Mouse (Mus musculus) hindbrain, embryonic 15.5 days (tissue): Measurements from ENCODE around the gene Tnfrsf9. TPM values are rescaled to one million over a fixed set of nuclear protein-coding genes. Genes with fewer than 3 reads are reported as not detected.
"Not testable (repeated sequence)": the region's sequence is repeated elsewhere in the genome, so short reads cannot be mapped to it uniquely, and the experiment has no call there.

Source experiments
- ATAC-seq: fragments of 200-750 bp; cut with Nextera tagmentation; 2 replicates; pipeline ENCODE4 v1.8.0; 2017; ENCODE audit warnings: low read depth, moderate number of reproducible peaks, moderate TSS enrichment; ENCODE audit not compliant: low FRiP score
- H3K27ac ChIP-seq: fragments of 300-500 bp; sonication (generic); replicated peaks from 2 replicates; pipeline ENCODE4 v1.5.1; 2015; ENCODE audit warnings: mild to moderate bottlenecking, inconsistent platforms
- H3K27me3 ChIP-seq: fragments of 300-500 bp; sonication (generic); 2 replicates; pipeline ENCODE4 v1.6.1; 2015; ENCODE audit warnings: control low read depth, inconsistent platforms
- H3K36me3 ChIP-seq: fragments of 300-500 bp; sonication (generic); 2 replicates; pipeline ENCODE4 v1.6.1; 2015; ENCODE audit warnings: control low read depth, inconsistent platforms
- H3K4me1 ChIP-seq: fragments of 300-500 bp; sonication (generic); replicated peaks from 2 replicates; pipeline ENCODE4 v1.6.1; 2015; ENCODE audit warnings: control low read depth, inconsistent platforms
- H3K4me2 ChIP-seq: fragments of 300-500 bp; sonication (generic); 2 replicates; pipeline ENCODE4 v1.6.1; 2015; ENCODE audit warnings: moderate library complexity, mild to moderate bottlenecking, inconsistent platforms
- H3K4me3 ChIP-seq: fragments of 300-500 bp; sonication (generic); 2 replicates; pipeline ENCODE4 v1.5.1; 2015; ENCODE audit warnings: mild to moderate bottlenecking, inconsistent platforms
- H3K9ac ChIP-seq: fragments of 300-500 bp; sonication (generic); 2 replicates; pipeline ENCODE4 v1.6.1; 2015; ENCODE audit warnings: inconsistent platforms
- H3K9me3 ChIP-seq: fragments of 300-500 bp; sonication (generic); 2 replicates; pipeline ENCODE4 v1.6.1; 2016; ENCODE audit warnings: control low read depth, inconsistent platforms
- WGBS: fragments of 180-500 bp; shearing (Covaris S2); methylation state at CpG from one replicate; pipeline ENCODE4 v1.1.7; 2015; 5-methylcytosine and 5-hydroxymethylcytosine counted together
- polyA plus RNA-seq: library from polyadenylated mRNA; unstranded; fragments of >200 nt; fragmentation: Nextera tagmentation; extraction: Ambion mirVana; gene quantifications from 2 replicates; pipeline ENCODE4 v1.2.1, GENCODE M21; 2015

The Tnfrsf9 gene
- polyA plus RNA-seq, 1 experiment from 2014 or later = 0.34 TPM

GRCm38 (mm10) chr4:150874416-150874815 lies 39.9 kb upstream of the Tnfrsf9 start:
- H3K36me3 ChIP-seq, H3K9ac ChIP-seq, H3K4me2 ChIP-seq, ATAC-seq, H3K4me3 ChIP-seq, H3K27me3 ChIP-seq, H3K27ac ChIP-seq, H3K9me3 ChIP-seq: not testable (repeated sequence)
- 72% methylated on average over 4 of the region's 4 CpGs for WGBS
- peaks cover 17% of the 10 kb centered on the region for H3K4me1 ChIP-seq

DNA sequence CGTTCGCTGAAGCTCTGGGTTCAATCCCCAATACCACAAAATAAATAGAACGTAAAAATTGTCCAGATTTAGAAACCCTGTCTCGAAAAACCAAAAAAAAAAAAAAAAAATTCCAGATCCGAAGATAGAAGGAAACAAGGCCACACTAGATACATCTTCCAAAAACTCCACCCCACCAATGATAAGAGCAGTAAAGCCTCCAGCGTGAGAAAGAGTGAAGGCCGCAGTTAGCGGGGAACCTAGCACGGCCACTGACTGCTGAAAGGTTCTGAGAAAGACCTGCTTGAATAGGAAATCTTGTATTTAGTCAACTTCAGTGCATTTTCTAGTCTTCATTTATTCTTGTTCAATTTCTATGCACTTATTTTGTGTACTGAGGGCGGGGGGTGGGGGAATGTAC lies 39.0 kb upstream of the Tnfrsf9 start:
- 90% methylated on average over 10 of the region's 10 CpGs for WGBS
- Histone ChIP-seq H3K4me1 (peaks cover 17% of the 10 kb centered on the region), H3K4me2 (no peak overlapping the region), H3K27ac (no peak overlapping the region), H3K27me3 (no peaks in the 10 kb centered on the region), H3K9me3 (peaks cover 4% of the 10 kb centered on the region; the same call in 1 of the 2 replicates), H3K9ac (no peak overlapping the region), H3K4me3 (no peak overlapping the region), H3K36me3 (no peaks in the 10 kb centered on the region)
- ATAC-seq = no peak

DNA sequence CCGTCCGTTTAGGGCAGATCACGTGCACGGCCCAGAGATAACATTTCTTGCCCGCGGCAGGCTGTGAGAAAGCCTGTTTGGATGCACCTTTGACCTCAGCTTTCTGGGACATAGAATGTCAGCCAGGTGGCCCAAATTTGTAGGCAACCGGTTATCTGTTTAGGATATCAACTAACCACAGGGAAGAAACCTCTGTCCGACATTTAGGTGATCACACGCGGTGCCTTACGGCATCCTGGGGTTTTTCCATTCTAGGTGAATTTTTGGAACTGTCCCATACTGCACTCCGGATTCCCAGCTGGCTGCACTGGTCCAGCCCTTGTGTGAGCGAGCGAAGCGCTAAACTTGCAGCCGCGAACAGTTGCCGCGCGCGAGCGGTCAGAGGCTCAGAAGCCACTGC lies 34.7 kb upstream of the Tnfrsf9 start:
- peaks cover 4% of the 10 kb centered on the region; the same call in 1 of the 2 replicates for H3K9me3 ChIP-seq
- H3K27ac ChIP-seq = no peak overlapping the region
- ATAC-seq = no peak
- no peaks in the 10 kb centered on the region for H3K27me3 ChIP-seq
- no peaks in the 10 kb centered on the region for H3K36me3 ChIP-seq
- no peaks in the 10 kb centered on the region for H3K4me1 ChIP-seq
- no peak overlapping the region for H3K9ac ChIP-seq
- 96% methylated on average over 22 of the region's 22 CpGs for WGBS
- no peak overlapping the region for H3K4me3 ChIP-seq
- no peak overlapping the region for H3K4me2 ChIP-seq

GRCm38 (mm10) chr4:150880364-150880763 lies 34.0 kb upstream of the Tnfrsf9 start:
- WGBS = 83% methylated on average over 5 of the region's 5 CpGs
- no peak overlapping the region for H3K27ac ChIP-seq
- H3K4me1 ChIP-seq = no peaks in the 10 kb centered on the region
- H3K27me3 ChIP-seq = no peaks in the 10 kb centered on the region
- H3K9ac ChIP-seq = no peak overlapping the region
- no peak for ATAC-seq
- H3K9me3 ChIP-seq = peaks cover 4% of the 10 kb centered on the region; the same call in 1 of the 2 replicates
- H3K4me2 ChIP-seq = no peak overlapping the region
- H3K4me3 ChIP-seq = no peak overlapping the region
- no peaks in the 10 kb centered on the region for H3K36me3 ChIP-seq

GRCm38 (mm10) chr4:150882632-150883031 lies 31.7 kb upstream of the Tnfrsf9 start:
- no peak overlapping the region for H3K27ac ChIP-seq
- H3K4me1 ChIP-seq = no peaks in the 10 kb centered on the region
- no peak overlapping the region for H3K4me3 ChIP-seq
- no peak for ATAC-seq
- H3K4me2 ChIP-seq = no peak overlapping the region
- no peaks in the 10 kb centered on the region for H3K27me3 ChIP-seq
- no peak overlapping the region for H3K9ac ChIP-seq
- no peaks in the 10 kb centered on the region for H3K36me3 ChIP-seq
- peaks cover 4% of the 10 kb centered on the region; the same call in 1 of the 2 replicates for H3K9me3 ChIP-seq
- 89% methylated on average over 5 of the region's 5 CpGs for WGBS

DNA sequence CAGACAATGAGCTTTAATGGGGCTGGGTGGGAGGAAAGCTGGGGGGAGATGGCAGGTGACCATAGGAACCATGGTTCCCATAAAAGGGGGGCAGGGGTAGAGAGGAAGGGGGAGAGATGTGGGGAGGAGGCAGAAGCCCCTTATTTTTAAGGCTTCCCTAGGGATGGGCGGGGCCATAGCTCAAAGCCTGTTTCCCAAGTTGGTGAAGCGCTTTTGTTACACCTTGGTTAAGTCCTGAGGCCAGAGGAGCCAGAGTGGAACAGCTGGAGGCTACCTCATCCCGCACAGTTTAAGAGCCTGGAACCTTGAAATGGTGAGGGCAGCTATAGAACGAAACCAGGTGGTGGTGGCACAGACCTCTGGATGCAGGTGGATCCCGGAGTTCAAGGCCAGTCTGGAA lies 26.5 kb upstream of the Tnfrsf9 start:
- no peaks in the 10 kb centered on the region for H3K4me1 ChIP-seq
- no peaks in the 10 kb centered on the region for H3K36me3 ChIP-seq
- no peak overlapping the region for H3K27ac ChIP-seq
- ATAC-seq = no peak
- H3K27me3 ChIP-seq = no peaks in the 10 kb centered on the region
- 85% methylated on average over 5 of the region's 5 CpGs for WGBS
- no peaks in the 10 kb centered on the region for H3K9me3 ChIP-seq
- H3K4me3 ChIP-seq = no peak overlapping the region
- no peak overlapping the region for H3K9ac ChIP-seq
- H3K4me2 ChIP-seq = no peak overlapping the region

GRCm38 (mm10) chr4:150888492-150888891 lies 25.9 kb upstream of the Tnfrsf9 start:
- whole genome bisulfite sequencing = 87% methylated on average over 4 of the region's 4 CpGs
- H3K36me3 ChIP-seq = no peaks in the 10 kb centered on the region
- no peak overlapping the region for H3K9ac ChIP-seq

DNA sequence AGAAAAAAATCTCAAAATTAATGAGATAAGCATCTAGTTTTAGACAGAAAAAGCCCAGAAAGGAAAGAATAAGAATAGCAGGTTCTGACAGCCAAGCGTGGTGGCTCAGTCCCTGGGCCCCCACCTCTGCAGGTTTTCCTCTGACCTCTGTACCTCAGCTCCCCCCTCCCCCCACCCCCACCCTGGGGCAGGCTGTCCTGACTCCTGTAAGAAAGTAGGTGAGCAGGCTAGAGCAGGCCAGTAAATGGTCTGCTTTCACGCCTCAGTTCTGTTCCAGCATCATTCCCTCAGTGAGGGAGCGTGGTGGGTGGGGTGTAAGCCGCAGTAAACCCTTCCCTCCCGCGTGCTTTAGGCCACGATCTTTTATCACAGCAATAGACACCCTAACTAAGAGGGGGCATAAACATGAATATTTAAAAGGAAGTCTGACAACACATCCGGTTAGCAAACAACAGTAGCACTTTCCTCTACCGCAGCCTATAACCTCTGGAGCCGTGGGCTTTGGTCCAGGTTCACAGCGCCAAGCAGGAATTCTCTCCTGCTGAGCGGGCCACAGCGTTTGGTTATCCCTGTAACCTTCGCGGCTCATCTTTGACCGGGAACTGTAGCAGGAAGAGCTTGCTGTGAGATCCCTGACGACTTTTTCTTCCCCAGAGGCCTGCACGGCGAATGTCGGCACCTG lies 24.9 kb upstream of the Tnfrsf9 start:
- peak overlapping the region; percentile 29 for H3K4me2 ChIP-seq
- no peak overlapping the region for H3K4me3 ChIP-seq
- no peaks in the 10 kb centered on the region for H3K9me3 ChIP-seq
- no peaks in the 10 kb centered on the region for H3K4me1 ChIP-seq
- no peaks in the 10 kb centered on the region for H3K36me3 ChIP-seq
- no peak for ATAC-seq
- no peak overlapping the region for H3K9ac ChIP-seq
- no peak overlapping the region for H3K27ac ChIP-seq
- WGBS = 39% methylated on average over 20 of the region's 20 CpGs
- no peaks in the 10 kb centered on the region for H3K27me3 ChIP-seq

More at GRCm38 (mm10) chr4:150888492-150888891, 25.9 kb upstream of the Tnfrsf9 start:
- no peak for ATAC-seq
- Histone ChIP-seq H3K4me1 (no peaks in the 10 kb centered on the region), H3K4me3 (no peak overlapping the region), H3K27ac (no peak overlapping the region), H3K9me3 (no peaks in the 10 kb centered on the region), H3K27me3 (no peaks in the 10 kb centered on the region), H3K4me2 (no peak overlapping the region)

- Histone ChIP-seq H3K27ac (no peak overlapping the region), H3K4me2 (peak overlapping the region; percentile 29)
- 47% methylated on average over 13 of the region's 13 CpGs for WGBS
These were observed 24.4 kb upstream of the Tnfrsf9 start for GRCm38 (mm10) chr4:150889955-150890315.

GRCm38 (mm10) chr4:150891308-150891707 lies 23.1 kb upstream of the Tnfrsf9 start:
- no peak for ATAC-seq
- Histone ChIP-seq H3K9me3 (no peaks in the 10 kb centered on the region), H3K4me2 (no peak overlapping the region), H3K36me3 (no peaks in the 10 kb centered on the region), H3K4me3 (no peak overlapping the region), H3K27ac (no peak overlapping the region), H3K9ac (no peak overlapping the region), H3K27me3 (no peaks in the 10 kb centered on the region), H3K4me1 (no peaks in the 10 kb centered on the region)
- 87% methylated on average over 5 of the region's 5 CpGs for WGBS

More at GRCm38 (mm10) chr4:150889955-150890315, 24.4 kb upstream of the Tnfrsf9 start:
- Histone ChIP-seq H3K9ac (no peak overlapping the region), H3K9me3 (no peaks in the 10 kb centered on the region), H3K36me3 (no peaks in the 10 kb centered on the region), H3K4me1 (no peaks in the 10 kb centered on the region), H3K27me3 (no peaks in the 10 kb centered on the region), H3K4me3 (no peak overlapping the region)
- ATAC-seq = no peak

DNA sequence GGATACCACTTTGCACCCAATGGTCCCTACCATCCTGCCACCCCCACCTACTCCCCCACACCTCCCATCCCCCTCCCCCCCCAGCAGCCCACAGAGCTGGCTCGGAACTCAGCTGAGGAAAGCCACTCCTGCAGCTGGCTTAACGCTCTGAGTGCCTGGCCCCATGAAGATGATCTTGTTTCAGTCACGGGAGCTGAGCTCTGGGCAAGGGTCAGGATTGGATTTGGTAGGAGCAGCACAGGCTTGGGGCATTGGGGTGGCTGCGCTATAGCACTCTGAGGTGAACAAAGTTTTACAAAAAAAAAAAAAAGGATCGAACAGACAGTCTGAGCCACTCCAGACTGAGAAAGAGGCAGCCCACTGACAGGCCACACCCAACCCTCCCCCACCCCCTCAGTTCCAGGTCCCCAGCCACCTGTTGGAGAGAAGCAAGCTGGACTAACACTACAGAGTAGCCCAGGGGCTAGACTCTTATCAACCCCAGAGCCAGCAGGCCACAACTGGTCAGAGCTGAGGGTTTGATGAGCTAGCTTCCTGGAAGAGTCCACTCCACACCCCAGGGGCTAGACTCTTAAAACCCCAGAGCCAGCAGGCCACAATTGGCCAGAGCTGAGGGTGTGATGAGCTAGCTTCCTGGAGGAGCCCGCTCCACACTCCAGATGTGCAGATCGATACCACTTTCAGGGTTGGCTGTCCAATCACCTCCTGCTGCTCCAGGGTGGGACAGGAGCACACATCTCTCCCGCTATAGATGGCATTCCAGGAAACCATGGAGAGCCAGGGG lies 19.5 kb upstream of the Tnfrsf9 start:
- Histone ChIP-seq H3K4me2 (no peak overlapping the region), H3K27ac (no peak overlapping the region), H3K4me3 (no peak overlapping the region), H3K9ac (no peak overlapping the region), H3K36me3 (peaks cover 23% of the 10 kb centered on the region), H3K4me1 (no peaks in the 10 kb centered on the region), H3K9me3 (no peaks in the 10 kb centered on the region), H3K27me3 (no peaks in the 10 kb centered on the region)
- WGBS = 69% methylated on average over 8 of the region's 8 CpGs
- no peak for ATAC-seq

DNA sequence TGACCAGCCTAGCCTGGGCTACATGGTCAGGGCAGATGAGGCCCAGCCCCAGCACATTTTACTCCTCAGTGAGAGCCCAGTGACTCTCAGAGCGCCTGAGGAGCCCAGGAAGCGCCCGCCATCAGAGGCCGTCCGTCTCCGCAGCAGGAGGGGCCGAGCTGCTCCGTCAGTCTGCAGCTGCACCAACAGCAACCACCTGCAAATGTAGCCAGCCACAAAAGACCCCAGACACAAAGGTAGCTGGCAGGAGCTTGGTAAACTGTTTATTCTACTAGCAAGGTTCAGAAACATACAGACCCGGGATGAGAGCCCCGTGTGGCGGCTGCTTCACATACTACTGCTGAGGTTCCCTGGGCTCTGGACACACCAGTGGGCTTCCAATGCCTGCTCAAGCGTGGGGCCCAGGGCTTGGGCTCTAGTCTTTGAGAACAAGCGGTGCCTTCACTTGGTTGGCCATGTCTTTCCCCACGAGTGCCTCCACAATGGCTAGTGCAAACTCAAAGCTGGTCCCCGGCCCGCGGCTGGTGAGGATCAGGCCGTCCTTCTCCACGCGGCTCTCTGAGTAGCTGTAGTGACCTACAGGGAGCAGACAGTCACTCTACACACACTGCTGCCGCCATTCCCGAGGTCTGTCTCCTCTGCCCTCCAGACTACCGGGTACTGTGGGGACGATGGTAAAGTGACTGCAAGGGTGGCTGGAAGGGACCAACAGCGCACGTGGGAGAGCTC lies 17.3 kb upstream of the Tnfrsf9 start:
- H3K27me3 ChIP-seq = no peaks in the 10 kb centered on the region
- H3K4me1 ChIP-seq = no peaks in the 10 kb centered on the region
- WGBS = 93% methylated on average over 26 of the region's 26 CpGs
- no peak overlapping the region for H3K4me2 ChIP-seq
- H3K36me3 ChIP-seq = peaks cover 32% of the 10 kb centered on the region
- no peaks in the 10 kb centered on the region for H3K9me3 ChIP-seq
- ATAC-seq = no peak
- H3K4me3 ChIP-seq = no peak overlapping the region
- no peak overlapping the region for H3K9ac ChIP-seq
- H3K27ac ChIP-seq = no peak overlapping the region
